Mouse (Mus musculus) CH12.LX (cell line): Measurements from ENCODE around the gene Ppp2ca.

Experiments
- BHLHE40 ChIP-seq: IDR thresholded peaks from 2 replicates; pipeline ENCODE4 v1.6.1; 2011; ENCODE audit warnings: mild to moderate bottlenecking, low read depth, low read length, improper control_type of control experiment
- CHD1 ChIP-seq: IDR thresholded peaks from 2 replicates; pipeline ENCODE4 v1.6.1; 2012; ENCODE audit warnings: low read depth, low read length, improper control_type of control experiment, inconsistent platforms
- CTCF ChIP-seq, 2 experiments: IDR thresholded peaks in 1 of 2; conservative IDR thresholded peaks in 1 of 2; 2 replicates each; pipeline ENCODE4 v1.5.1; 2011 to 2012; ENCODE audit warnings: low read depth in 2 of 2, low read length in 2 of 2, improper control_type of control experiment in 1 of 2, inconsistent platforms in 1 of 2, mild to moderate bottlenecking in 1 of 2, moderate library complexity in 1 of 2
- EP300 ChIP-seq: IDR thresholded peaks from 2 replicates; pipeline ENCODE4 v1.6.1; 2011; ENCODE audit warnings: low read length, improper control_type of control experiment
- ETS1 ChIP-seq: conservative IDR thresholded peaks from 2 replicates; pipeline ENCODE4 v1.6.1; 2012; ENCODE audit warnings: low read depth, mild to moderate bottlenecking, inconsistent platforms, low read length, improper control_type of control experiment, moderate library complexity
- HCFC1 ChIP-seq: IDR thresholded peaks from 2 replicates; pipeline ENCODE4 v1.6.1; 2012; ENCODE audit warnings: low read depth, mild to moderate bottlenecking, inconsistent platforms, low read length, improper control_type of control experiment
- MAX ChIP-seq: IDR thresholded peaks from 2 replicates; pipeline ENCODE4 v1.6.1; 2011; ENCODE audit warnings: low read length, improper control_type of control experiment
- NRF1 ChIP-seq: IDR thresholded peaks from 2 replicates; pipeline ENCODE4 v1.6.1; 2014; ENCODE audit warnings: low read depth, mild to moderate bottlenecking, inconsistent platforms, low read length, improper control_type of control experiment, moderate library complexity
- POLR2A ChIP-seq: IDR thresholded peaks from 2 replicates; pipeline ENCODE4 v1.6.1; 2011; ENCODE audit warnings: low read depth, mild to moderate bottlenecking, improper control_type of control experiment, low read length
- SIN3A ChIP-seq: IDR thresholded peaks from 2 replicates; pipeline ENCODE4 v1.6.1; 2012; ENCODE audit warnings: low read length, improper control_type of control experiment, inconsistent platforms
- USF1 ChIP-seq: IDR thresholded peaks from 2 replicates; pipeline ENCODE4 v1.6.1; 2014; ENCODE audit warnings: low read depth, mild to moderate bottlenecking, inconsistent platforms, low read length, improper control_type of control experiment
- ZNF384 ChIP-seq: IDR thresholded peaks from 2 replicates; pipeline ENCODE4 v1.6.1; 2012; ENCODE audit warnings: low read depth, low read length, improper control_type of control experiment, inconsistent platforms

DNA sequence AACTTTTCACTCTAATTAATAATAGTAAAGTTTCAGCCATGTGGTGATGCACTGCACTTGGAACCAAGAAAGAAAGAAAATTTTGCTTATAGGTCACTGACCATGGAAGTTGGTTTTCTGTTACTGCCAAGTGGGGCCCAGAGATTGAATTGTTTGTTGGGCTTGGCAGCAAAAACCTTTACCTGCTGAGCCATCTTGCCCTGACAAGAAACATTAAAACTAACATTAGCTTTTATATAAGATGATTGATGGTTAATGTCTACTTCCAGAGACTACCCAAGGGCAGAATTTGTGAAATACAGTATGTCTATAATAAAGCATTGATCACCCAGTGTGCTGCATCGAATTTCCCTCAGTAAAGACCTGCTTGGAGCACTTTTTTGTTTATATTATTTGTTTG is 8.0 kb downstream of the Ppp2ca start:
- no peak for TF ChIP-seq MAX
- TF ChIP-seq NRF1, result no peak
- no peak for TF ChIP-seq CTCF (conservative IDR thresholded peaks at IDR 0.05 in 1 of 2, IDR thresholded peaks at IDR 0.05 in 1 of 2; ENCODE audit: low read depth in 2 of 2, low read length in 2 of 2)
- no peak for TF ChIP-seq ZNF384
- no peak for TF ChIP-seq USF1
- TF ChIP-seq HCFC1, result no peak
- no peak for TF ChIP-seq BHLHE40
- no peak for TF ChIP-seq ETS1
- TF ChIP-seq SIN3A, result no peak
- no peak for TF ChIP-seq POLR2A
- no peak for TF ChIP-seq CHD1
- no peak for TF ChIP-seq EP300
